Mouse (Mus musculus) liver, adult (tissue): Measurements from ENCODE around the gene Wnt5b.

Experiments used
- GATA4 ChIP-seq: IDR thresholded peaks from 2 replicates; pipeline ENCODE4 v1.6.1; 2014; ENCODE audit warnings: mild to moderate bottlenecking, low read length; ENCODE audit not compliant: insufficient replicate concordance

Gene Wnt5b

GRCm38 (mm10) chr6:119544518-119544864, 344 bp upstream of the Wnt5b start:
- no peak for TF ChIP-seq GATA4

GRCm38 (mm10) chr6:119543456-119543802, 718 bp downstream of the Wnt5b start:
- no peak for TF ChIP-seq GATA4

- TF ChIP-seq GATA4: no peak
Measured at GRCm38 (mm10) chr6:119535867-119536266, 8.3 kb downstream of the Wnt5b start.

DNA sequence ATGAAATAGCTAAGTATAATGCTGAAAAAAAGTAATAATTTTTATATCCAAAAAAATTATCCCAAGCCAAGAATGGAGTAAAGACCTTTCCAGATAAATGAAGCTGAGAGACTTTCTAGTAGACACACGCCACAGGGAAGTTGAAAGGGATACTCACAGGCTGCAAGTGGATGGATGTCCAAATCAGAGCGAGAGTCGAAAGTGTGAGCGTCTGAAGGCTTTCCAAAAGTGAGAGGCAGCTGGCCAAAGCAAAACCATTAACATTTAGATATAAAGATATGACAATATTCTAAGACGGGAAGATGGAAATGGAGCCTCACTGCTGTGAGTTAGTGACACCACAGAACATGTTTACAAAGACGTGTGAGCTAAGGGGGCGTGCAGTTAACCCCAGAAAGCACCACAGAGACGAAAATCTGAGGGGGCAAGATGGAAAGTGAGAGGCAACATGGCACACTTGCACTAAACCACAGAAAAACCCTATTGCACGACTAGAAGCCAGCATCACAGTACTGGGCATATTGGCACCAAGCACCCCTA, 10.9 kb downstream of the Wnt5b start:
- TF ChIP-seq GATA4: no peak

DNA sequence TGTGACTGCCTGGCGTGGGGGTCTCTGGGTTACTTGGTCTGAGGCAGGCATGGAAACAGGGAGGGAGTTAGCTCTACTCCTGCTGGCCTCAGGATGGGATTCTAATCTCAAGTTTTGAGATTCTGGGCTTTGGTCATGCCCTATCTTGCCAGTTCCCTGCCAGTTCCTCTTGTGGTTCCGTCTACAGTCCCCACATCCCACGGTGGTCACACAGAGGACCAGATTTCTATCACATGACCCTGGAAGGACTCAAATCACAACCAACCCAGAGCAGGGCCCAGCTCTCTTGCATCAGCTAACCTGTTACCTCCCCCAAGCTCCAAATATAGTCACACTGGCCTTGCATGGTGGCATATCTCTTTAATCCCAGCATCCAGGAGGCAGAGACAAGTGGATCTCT, 14.5 kb downstream of the Wnt5b start:
- TF ChIP-seq GATA4: no peak

DNA sequence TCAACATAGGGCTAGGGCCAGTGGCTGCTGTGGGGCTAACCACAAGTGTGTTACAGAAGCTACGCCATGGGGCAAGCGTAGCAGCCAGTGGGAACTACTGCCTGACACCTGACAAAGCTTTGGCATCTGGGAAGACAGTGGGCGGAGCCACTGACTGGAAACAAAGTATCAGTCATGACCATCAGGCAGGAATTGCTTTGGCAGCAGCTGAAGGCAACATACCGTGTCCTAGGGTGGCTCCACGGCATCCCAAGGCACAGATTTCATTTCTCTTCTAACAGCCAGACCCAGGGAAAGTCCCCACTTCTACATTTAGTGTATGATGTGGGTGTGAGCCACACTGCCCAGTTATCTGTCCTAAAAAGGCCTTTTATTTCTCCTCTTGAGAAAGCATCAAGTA, 17.6 kb downstream of the Wnt5b start:
- no peak for TF ChIP-seq GATA4

DNA sequence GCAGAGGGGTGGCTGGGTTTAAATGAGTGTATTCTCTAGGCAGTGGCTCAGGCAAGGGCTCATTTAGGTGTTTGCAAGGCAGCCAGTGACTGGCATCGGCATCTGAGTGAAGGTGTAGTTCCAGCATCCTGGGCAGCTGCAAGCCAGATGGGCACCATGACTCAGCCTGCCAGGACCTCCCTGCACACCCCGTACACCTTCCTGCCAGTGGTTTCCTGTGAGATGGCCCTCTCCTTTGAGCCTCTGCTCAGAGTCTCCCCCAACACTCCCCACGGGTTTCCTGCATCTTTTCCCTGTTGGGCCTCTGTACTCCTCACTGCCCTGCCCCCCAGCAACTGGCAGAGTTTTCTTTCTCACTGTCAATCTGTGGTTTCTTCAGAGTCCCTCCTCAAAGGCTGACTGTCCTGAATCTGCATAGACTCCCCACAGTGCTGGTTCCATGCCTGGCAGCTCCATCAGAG, 22.2 kb downstream of the Wnt5b start:
- no peak for TF ChIP-seq GATA4

DNA sequence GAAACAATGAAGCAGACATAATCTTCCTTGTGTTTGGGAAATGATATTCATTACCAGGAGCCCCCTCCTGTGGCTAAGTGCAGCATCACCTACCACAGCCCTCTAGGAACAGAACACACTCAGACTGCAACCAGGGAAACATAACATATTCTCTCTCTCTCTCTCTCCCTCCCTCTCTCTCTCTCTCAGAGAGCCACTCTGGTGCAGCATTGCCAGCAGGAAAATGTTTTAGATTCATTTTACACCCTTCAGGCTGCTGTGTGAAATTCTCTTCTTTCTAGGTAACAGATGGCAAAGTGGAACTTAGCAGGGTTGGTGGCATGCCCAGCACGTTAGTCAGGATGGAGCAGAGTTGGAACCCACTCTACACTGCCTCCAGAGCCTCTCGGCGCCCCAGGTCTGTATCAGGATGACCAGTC, 22.7 kb downstream of the Wnt5b start:
- TF ChIP-seq GATA4: no peak

DNA sequence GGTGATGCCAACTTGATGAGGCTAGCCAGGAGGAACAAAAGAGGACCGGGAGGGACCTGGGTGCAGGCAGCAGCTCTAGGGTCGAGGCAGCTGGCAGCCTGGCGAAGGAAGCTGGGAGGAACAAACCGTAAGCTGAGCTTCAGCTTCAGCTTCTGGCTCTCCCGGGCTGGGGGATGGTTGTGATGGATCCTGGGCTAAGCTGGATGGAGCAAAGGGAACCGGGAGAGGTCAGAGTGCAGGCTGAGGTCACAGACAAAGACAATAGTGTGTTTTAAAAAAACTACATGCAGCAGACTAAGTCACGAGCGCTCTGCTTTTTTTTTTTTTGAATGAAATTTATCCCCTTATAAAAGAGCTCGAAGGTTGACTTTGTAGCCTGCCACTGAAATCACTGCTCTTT, 23.4 kb downstream of the Wnt5b start:
- no peak for TF ChIP-seq GATA4

GRCm38 (mm10) chr6:119514085-119514484, 30.1 kb downstream of the Wnt5b start:
- TF ChIP-seq GATA4: no peak

DNA sequence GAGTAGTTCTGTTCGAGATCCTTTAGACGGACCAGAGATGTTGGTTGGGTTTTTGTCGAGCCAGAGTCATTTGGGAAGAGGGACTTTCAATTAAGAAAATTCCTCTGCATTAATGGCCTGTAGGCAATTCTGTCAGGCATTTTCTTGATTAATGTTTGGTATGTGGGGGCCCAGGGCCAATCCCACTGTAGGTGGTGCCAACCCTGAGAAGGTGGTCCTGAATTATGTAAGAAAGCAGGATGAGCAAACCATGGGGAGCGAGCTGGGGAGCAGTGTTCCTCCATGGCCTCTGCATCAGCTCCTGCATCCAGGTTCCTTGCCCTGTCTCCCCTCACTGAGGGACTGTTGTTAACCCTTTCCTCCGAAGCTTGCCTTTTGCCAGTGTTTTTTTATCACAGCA, 30.7 kb downstream of the Wnt5b start:
- TF ChIP-seq GATA4: no peak

DNA sequence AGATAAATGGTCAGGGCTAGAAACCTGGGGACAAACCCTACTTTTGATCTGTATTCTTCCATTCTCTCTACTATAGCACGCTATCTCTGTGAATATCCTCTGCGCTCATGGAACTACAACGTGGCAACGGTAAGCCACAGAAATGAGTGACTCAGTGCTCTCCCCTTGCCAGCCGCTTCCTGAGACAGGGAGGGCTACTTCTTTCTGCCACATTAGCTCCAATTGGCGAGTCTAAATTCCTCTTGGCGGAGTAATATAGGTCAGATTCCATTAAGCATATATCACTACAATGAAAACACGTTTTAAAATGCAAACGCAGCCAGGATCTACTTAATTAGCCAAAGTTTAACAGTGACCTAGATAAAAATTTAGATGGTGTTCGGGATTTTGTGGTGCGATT, 31.4 kb downstream of the Wnt5b start:
- no peak for TF ChIP-seq GATA4

DNA sequence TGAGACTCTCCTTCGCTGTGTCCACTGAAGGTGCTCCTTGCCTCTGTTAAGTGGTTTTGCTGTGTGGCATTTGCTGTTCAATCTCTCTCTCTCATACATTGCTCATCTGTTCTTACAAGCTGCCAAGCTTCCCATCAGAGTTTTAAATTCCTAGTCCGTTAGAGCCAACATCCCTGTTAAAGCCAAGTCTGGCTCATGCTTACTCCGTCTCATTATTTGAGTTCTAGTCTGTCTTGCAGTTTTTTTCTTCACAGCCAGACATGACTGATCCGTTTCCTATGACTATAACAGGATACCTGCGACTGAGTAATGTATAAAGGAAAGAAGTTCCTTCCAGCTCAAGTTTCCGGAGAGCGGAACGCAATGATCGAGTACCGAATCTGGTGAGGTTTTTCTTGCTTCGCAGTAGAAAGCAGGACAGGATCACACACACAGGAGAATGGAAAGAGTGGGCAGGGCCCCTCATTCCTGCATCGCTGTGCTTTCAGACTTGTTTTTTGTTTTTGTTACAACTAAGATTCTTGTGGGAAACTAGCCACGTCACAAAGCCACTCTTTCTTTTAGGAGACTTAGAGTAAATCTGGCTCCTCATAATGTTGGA, 34.6 kb downstream of the Wnt5b start:
- TF ChIP-seq GATA4: no peak

- TF ChIP-seq GATA4: no peak
Measured at GRCm38 (mm10) chr6:119508634-119509375, 35.3 kb downstream of the Wnt5b start.

GRCm38 (mm10) chr6:119508221-119508620, 35.9 kb downstream of the Wnt5b start:
- no peak for TF ChIP-seq GATA4

DNA sequence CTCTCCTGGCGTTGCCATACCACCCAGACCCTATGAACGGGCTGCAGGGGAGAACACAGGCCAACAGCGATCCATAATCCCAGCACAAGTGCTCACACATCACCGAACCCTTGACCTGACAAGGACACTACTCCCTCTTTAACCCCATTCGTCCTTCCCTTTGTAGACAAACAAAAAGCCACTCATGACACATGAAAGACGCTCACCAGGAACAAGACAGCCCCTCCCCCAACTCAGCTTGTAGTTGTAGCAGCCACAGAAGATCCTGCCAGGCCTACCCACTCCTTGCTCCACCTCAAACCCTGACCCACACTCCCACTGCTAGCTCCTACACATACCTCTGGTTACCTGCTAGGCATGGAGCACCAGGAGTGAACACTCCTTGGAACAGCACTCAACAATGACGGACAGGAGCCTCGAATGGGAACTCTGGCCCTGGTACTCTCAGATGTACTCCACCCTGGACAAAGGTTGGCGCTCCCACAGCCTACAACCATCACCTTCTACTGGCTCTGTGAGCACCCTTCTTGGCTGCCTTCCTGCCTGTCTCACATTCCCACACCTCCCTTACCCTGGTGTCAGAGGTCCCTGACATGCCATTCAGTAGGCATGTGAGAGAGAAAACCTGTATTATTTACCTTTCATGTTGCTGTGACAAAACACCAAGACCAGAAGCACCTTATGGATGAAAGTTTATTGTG, 38.5 kb downstream of the Wnt5b start:
- TF ChIP-seq GATA4: no peak
